Mouse (Mus musculus) hindbrain, postnatal 0 days (tissue): ENCODE measurements at regions not wholly inside any gene's neighbourhood (a gene's known extent, or its start where the extent isn't known, plus 50 kb on each side); places are given as distances from the start of the nearest gene placed in this dataset.

Source experiments
- ATAC-seq: fragments of 200-750 bp; cut with Nextera tagmentation; 2 replicates; pipeline ENCODE4 v1.8.0; 2017; ENCODE audit warnings: mild to moderate bottlenecking, moderate TSS enrichment, moderate library complexity
- DNase-seq: peaks from one replicate; pipeline ENCODE4 v3.0.0-alpha.2; 2015; ENCODE audit warnings: low spot score
- H3K27ac ChIP-seq: fragments of 300-500 bp; sonication (generic); 2 replicates; pipeline ENCODE4 v1.5.1; 2014; ENCODE audit warnings: mild to moderate bottlenecking
- H3K27me3 ChIP-seq: fragments of 300-500 bp; sonication (generic); 2 replicates; pipeline ENCODE4 v1.6.1; 2014; ENCODE audit warnings: low read length, mixed read lengths; ENCODE audit not compliant: insufficient read depth
- H3K36me3 ChIP-seq: fragments of 300-500 bp; sonication (generic); 2 replicates; pipeline ENCODE4 v1.6.1; 2014; ENCODE audit warnings: low read length, mixed read lengths; ENCODE audit not compliant: insufficient read depth
- H3K4me1 ChIP-seq: fragments of 300-500 bp; sonication (generic); 2 replicates; pipeline ENCODE4 v1.6.1; 2014; ENCODE audit warnings: antibody characterized with exemption, low read length, mixed read lengths; ENCODE audit not compliant: insufficient read depth
- H3K4me2 ChIP-seq: fragments of 300-500 bp; sonication (generic); 2 replicates; pipeline ENCODE4 v1.6.1; 2014; ENCODE audit warnings: low read depth, mild to moderate bottlenecking, low read length, moderate library complexity, mixed read lengths
- H3K4me3 ChIP-seq: fragments of 300-500 bp; sonication (generic); 2 replicates; pipeline ENCODE4 v1.5.1; 2014; ENCODE audit warnings: low read length
- H3K9ac ChIP-seq: fragments of 300-500 bp; sonication (generic); replicated peaks from 2 replicates; pipeline ENCODE4 v1.6.1; 2014; ENCODE audit warnings: mild to moderate bottlenecking, low read length, moderate library complexity, mixed read lengths
- H3K9me3 ChIP-seq: fragments of 300-500 bp; sonication (generic); 2 replicates; pipeline ENCODE4 v1.6.1; 2016; ENCODE audit warnings: low read length, mixed read lengths
- CTCF ChIP-seq: IDR thresholded peaks from 2 replicates; pipeline ENCODE4 v1.5.1; 2016; ENCODE audit warnings: antibody characterized with exemption, control low read depth, low read depth
- WGBS: fragments of 180-500 bp; shearing (Covaris S2); extraction: QIAGEN DNeasy Blood & Tissue Kit; methylation state at CpG from one replicate; pipeline ENCODE4 v1.1.7; 2014; 5-methylcytosine and 5-hydroxymethylcytosine counted together

- no peak overlapping the region for H3K27ac ChIP-seq
- no peak for TF ChIP-seq CTCF
- H3K4me1 ChIP-seq, result no peaks in the 10 kb centered on the region
- H3K9ac ChIP-seq, result no peak overlapping the region
- H3K27me3 ChIP-seq, result no peaks in the 10 kb centered on the region
- H3K9me3 ChIP-seq, result no peaks in the 10 kb centered on the region
- no peak overlapping the region for H3K4me2 ChIP-seq
- H3K4me3 ChIP-seq, result no peak overlapping the region
- 95% methylated on average over 3 of the region's 3 CpGs for WGBS
- no peaks in the 10 kb centered on the region for H3K36me3 ChIP-seq
- DNase-seq, result no peak
- no peak for ATAC-seq
Measured at GRCm38 (mm10) chr13:97558884-97559283, 201.5 kb downstream of the Gm10260 start.

- WGBS, result 89% methylated on average over 3 of the region's 3 CpGs
- H3K4me1 ChIP-seq, result no peaks in the 10 kb centered on the region
- no peak for ATAC-seq
- no peak overlapping the region for H3K4me2 ChIP-seq
- H3K36me3 ChIP-seq, result no peaks in the 10 kb centered on the region
- H3K9ac ChIP-seq, result no peak overlapping the region
- no peaks in the 10 kb centered on the region for H3K9me3 ChIP-seq
- TF ChIP-seq CTCF, result no peak
- no peaks in the 10 kb centered on the region for H3K27me3 ChIP-seq
- no peak overlapping the region for H3K4me3 ChIP-seq
- no peak overlapping the region for H3K27ac ChIP-seq
- no peak for DNase-seq
Measured at GRCm38 (mm10) chr13:97555312-97555711, 205.1 kb downstream of the Gm10260 start.

- no peaks in the 10 kb centered on the region for H3K27me3 ChIP-seq
- TF ChIP-seq CTCF, result no peak
- H3K27ac ChIP-seq, result no peak overlapping the region
- ATAC-seq (no peak), DNase-seq (no peak)
- H3K9me3 ChIP-seq, result no peaks in the 10 kb centered on the region
- H3K36me3 ChIP-seq, result no peaks in the 10 kb centered on the region
- no peaks in the 10 kb centered on the region for H3K4me1 ChIP-seq
- no peak overlapping the region for H3K4me3 ChIP-seq
- H3K9ac ChIP-seq, result no peak overlapping the region
- WGBS, result 56% methylated on average over 5 of the region's 5 CpGs
- H3K4me2 ChIP-seq, result no peak overlapping the region
Measured at GRCm38 (mm10) chr13:97554601-97555000, 205.8 kb downstream of the Gm10260 start.

DNA sequence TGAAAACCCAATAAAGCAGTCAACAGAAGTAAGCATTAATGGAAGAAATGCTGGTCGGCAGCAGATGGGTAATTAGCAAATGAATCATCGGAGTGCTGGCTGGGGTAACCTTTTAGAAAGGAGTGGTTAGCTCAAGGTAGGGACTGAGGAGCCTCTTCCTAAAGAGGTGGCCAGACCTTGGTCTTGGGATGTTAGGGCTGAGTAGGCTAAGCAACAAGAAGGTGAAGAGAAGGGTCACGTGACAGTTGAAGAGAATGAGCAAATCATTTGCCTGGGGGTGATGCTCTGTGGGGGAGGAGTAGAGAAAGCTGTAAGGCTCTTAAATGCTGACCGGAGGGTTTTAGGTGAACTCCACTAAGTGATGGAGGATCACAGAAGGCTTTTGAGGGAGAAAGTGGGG is 208.2 kb downstream of the Gm10260 start:
- Histone ChIP-seq H3K4me3 (no peak overlapping the region), H3K27ac (no peak overlapping the region), H3K27me3 (no peaks in the 10 kb centered on the region), H3K9ac (no peak overlapping the region), H3K9me3 (no peaks in the 10 kb centered on the region), H3K4me1 (no peaks in the 10 kb centered on the region; the same call in 1 of the 2 replicates), H3K4me2 (no peak overlapping the region), H3K36me3 (no peaks in the 10 kb centered on the region)
- TF ChIP-seq CTCF, result no peak
- no peak for DNase-seq
- no peak for ATAC-seq
- WGBS, result 66% methylated on average over 4 of the region's 4 CpGs

GRCm38 (mm10) chr13:97550880-97551279 is 209.6 kb downstream of the Gm10260 start:
- 95% methylated on average over 3 of the region's 3 CpGs for WGBS
- Histone ChIP-seq H3K27ac (no peak overlapping the region), H3K4me1 (peaks cover 3% of the 10 kb centered on the region; the same call in 1 of the 2 replicates), H3K9me3 (no peaks in the 10 kb centered on the region), H3K4me3 (no peak overlapping the region), H3K36me3 (no peaks in the 10 kb centered on the region), H3K4me2 (no peak overlapping the region), H3K9ac (no peak overlapping the region), H3K27me3 (no peaks in the 10 kb centered on the region)
- no peak for TF ChIP-seq CTCF
- ATAC-seq, result no peak
- DNase-seq, result no peak

DNA sequence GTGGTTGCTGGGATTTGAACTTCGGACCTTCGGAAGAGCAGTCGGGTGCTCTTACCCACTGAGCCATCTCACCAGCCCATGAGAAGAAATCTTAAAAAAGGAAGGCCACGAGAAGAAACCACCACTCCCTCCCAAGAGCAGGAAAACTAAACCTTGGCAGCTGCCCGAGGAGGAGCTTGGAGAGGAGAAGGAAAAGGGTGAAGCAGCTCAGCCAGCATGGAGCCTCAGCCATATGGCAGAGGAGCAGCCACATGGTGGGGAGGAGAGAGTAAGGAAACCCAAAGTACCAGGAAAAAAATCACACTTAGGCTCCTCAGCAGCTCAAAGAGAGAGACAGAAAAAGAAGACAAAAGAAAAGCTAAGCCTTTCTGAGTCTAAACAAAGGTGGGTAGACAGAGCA is 210.3 kb downstream of the Gm10260 start:
- ATAC-seq, result no peak
- no peaks in the 10 kb centered on the region for H3K27me3 ChIP-seq
- no peak for DNase-seq
- WGBS, result 83% methylated on average over 5 of the region's 5 CpGs
- H3K4me2 ChIP-seq, result no peak overlapping the region
- no peak for TF ChIP-seq CTCF
- no peaks in the 10 kb centered on the region for H3K36me3 ChIP-seq
- H3K9ac ChIP-seq, result no peak overlapping the region
- no peak overlapping the region for H3K27ac ChIP-seq
- H3K4me3 ChIP-seq, result no peak overlapping the region
- peaks cover 6% of the 10 kb centered on the region; the same call in 1 of the 2 replicates for H3K4me1 ChIP-seq
- H3K9me3 ChIP-seq, result no peaks in the 10 kb centered on the region

DNA sequence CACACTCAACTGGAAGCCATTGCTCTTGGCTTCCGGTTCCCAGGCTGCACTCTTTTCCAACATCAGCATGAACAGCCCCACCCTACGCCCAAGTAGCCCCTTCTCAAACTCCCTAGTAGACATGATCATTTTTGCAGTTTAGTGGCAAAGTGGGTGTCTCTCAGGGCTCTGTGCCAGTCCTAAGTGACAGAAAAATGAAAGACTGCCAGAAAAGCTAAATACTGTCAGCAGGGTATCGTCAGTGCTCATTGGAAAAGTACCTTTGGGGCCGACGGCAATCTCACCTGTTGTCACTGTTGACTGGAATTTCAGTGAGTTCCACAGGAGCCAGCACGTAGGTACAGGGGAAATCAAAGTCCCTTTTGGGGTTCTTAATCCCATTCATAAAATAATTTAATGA is 211.0 kb downstream of the Gm10260 start:
- no peak overlapping the region for H3K9ac ChIP-seq
- H3K4me3 ChIP-seq, result no peak overlapping the region
- DNase-seq (no peak), ATAC-seq (no peak)
- H3K4me1 ChIP-seq, result peaks cover 6% of the 10 kb centered on the region; the same call in 1 of the 2 replicates
- WGBS, result 65% methylated on average over 6 of the region's 6 CpGs
- H3K27me3 ChIP-seq, result no peaks in the 10 kb centered on the region
- no peak overlapping the region for H3K4me2 ChIP-seq
- no peaks in the 10 kb centered on the region for H3K36me3 ChIP-seq
- TF ChIP-seq CTCF, result no peak
- peak overlapping the region; percentile 60 for H3K27ac ChIP-seq
- no peaks in the 10 kb centered on the region for H3K9me3 ChIP-seq
